Mouse (Mus musculus) B cell, adult 67 days (primary cell): Measurements from ENCODE around the gene Suv39h2. TPM values are rescaled to one million over a fixed set of nuclear protein-coding genes. Genes with fewer than 3 reads are reported as not detected.

Source experiments
- total RNA-seq, 2 experiments: library from RNA; stranded (reverse); gene quantifications; 4 replicates each; pipeline ENCODE4 v1.2.4; 2023

Suv39h2 gene
- total RNA-seq: 1 to 10 TPM; 1.6 to 2.1 TPM

DNA sequence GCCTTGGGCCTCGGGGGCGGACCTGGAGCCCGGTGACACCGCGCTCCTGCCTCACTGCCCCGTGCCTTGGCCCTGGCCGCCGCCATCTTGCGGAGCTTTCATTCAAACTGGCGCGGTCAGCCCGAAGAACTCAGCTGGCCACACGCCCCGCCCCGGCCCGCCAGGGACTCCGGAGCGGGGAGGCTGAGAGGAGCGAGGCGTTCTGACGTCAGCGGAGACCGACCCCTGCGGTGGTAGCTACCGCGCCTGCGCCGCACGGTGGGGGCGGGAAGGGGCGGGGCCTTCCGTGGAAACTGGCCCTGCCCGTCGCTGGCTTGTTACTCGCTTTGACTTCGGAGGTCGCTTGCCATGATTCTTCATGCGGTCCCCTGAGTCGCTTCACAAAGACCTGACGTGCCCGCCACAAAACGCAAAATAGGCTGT, at the start of gene Suv39h2:
Gene Suv39h2 (minus strand): TSS at position 171 of the 423 bp plus-strand sequence.

DNA sequence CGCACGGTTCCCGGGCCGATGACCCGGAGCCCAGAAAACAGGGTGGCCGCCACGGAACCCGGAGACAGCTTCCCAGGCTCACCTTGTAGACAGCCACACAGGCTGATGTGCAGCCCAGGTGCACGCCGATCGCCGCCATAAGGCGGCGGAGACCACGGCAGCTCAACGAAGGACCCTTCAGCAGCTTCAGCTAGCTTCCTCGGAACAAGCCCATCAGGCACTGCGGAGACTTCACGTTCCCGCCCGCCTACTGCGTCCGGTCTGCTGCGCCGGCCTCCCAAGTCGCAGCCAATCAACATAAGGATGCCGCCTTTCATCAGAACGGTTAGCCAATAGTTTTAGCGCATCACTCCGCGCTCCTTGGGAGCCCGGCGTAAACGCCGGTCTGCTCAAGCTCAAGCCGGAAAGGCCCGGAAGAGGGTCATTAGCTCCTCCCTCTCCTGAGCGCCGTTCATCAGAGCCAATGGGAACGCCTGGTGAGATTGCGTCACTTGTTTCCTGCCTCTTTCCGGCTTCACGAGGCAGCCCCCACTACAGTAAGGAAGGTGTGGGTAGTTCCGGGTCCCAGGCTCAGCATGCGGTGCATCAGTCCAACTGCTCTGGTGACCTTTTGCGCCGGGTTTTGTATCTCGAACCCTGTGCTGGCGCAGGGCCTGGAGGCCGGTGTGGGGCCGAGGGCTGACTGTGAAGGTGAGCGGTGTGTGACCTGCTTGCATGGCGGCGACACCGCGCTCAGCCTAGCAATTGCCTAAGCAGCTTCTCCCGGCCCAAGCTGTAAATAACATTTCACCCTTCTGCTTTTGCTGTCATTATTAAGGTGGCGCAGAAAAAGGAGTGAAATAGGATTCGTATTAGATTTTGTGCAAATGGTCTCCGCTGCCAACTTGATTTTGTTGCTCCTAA, 38.0 kb upstream of the Suv39h2 start, which contains the start of the genes Gm45902, Hspa14 and Cdnf:
Gene Gm45902 (minus strand): TSS at position 239 of the 903 bp plus-strand sequence.
Gene Hspa14 (minus strand): TSS at position 263 of the 903 bp plus-strand sequence.
Gene Cdnf (plus strand): TSS at position 479 of the 903 bp plus-strand sequence.

DNA sequence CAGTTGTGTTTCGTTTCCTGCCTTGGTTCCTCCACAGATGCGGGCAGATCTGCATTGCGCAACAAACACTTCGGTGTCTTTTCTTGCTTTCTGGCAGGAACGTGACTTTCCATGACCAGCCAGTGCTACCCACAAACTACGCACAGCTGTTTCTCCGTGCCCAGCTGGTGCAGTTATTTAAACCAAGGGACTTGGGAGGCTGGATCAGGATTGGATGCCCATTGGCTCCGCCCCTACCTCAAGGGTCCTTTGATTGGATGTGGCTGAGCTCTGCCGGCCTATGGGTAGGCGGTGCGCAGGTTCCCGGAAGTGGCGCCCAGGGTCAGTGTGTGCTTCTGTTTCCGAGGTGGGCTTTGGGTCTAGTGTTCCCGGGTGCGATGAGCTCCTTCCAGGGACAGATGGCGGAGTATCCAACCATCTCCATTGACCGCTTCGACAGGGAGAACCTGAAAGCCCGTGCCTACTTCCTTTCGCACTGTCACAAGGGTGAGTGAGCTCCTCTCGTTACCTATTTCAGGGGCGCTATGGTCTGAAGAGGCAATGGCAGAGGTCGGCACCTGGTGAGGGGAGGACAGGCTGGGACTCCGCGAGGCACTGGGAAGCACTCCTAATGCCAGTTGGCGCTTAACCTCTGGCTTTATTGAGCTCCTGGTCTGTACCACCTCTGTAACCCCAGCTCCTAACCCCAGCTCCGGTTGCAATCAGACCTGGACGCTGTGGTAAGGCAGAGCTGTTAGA, 50.8 kb downstream of the Suv39h2 start, which contains the start of gene Dclre1c:
Gene Dclre1c (plus strand): TSS at position 291 of the 738 bp plus-strand sequence.

DNA sequence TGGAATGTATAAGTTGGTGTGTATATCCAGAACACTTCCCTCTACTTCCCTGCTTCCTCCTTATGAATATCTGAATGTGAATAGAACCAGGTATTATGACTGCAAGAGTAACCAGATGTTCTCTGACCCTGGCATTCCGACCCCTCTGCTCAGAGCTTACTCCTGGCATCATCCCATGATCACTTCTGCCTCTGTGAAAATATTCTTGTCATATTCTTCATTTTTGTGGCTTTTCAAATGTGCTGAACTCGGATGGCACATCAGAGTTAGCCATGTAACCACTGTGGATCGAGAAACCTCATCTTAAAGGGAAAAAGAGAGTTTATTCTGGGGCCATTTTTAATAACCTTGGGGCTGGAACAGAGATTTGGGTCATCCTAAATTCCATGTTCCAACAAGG, 52.3 kb downstream of the Suv39h2 start, which contains the start of gene Meig1:
Gene Meig1 (minus strand): TSS at position 101 of the 400 bp plus-strand sequence.

Other genes starting within 250 kb of the Suv39h2 start
- 10 to 100 TPM; 28.4 to 33.9 TPM for gene Nmt2, start 190.8 kb downstream of the Suv39h2 start, total RNA-seq
- 1 to 10 TPM; 3.3 to 4.8 TPM for gene Rpp38, start 142.4 kb downstream of the Suv39h2 start, total RNA-seq
- gene Acbd7, start 138.9 kb downstream of the Suv39h2 start, total RNA-seq: not detected
- not detected for gene Olah, start 77.8 kb downstream of the Suv39h2 start, total RNA-seq
- gene Meig1, start 52.4 kb downstream of the Suv39h2 start, total RNA-seq: 1 to 10 TPM; 1.4 to 2.8 TPM
- gene Dclre1c, start 50.9 kb downstream of the Suv39h2 start, total RNA-seq: 10 to 100 TPM; 54.9 to 58.9 TPM
- 10 to 100 TPM; 31.9 to 32.1 TPM for gene Gm45902, start 37.8 kb upstream of the Suv39h2 start, total RNA-seq
- gene Hspa14, start 37.8 kb upstream of the Suv39h2 start, total RNA-seq: 100 to 1,000 TPM; 144 to 146 TPM
- gene Cdnf, start 38.0 kb upstream of the Suv39h2 start, total RNA-seq: 1 to 10 TPM in 1 of 2 experiments, under 1 TPM in 1; 0.17 to 1.4 TPM
- 100 to 1,000 TPM; 223 to 287 TPM for gene Fam107b, start 95.5 kb upstream of the Suv39h2 start, total RNA-seq